ENCODE assay signal across 11 mouse cellular contexts in genomic region chr12:82664598-82664997, GRCm38 (mm10).
DNase-seq lines count a peak whose midpoint lies in the region; ATAC-seq and TF ChIP-seq lines count a peak whose summit lies in the region.
"Had no signal": no experiment of that assay in that cellular context is flagged by ENCODE, and none has a peak within 500 bp of the region (broad histone marks: within the 10 kb centered on the region; RNA-seq: fewer than 3 reads in every experiment).

No protein-coding gene starts in this region.

- 18% methylated on average over 7 of the region's 7 CpGs for WGBS in lung, embryonic 15.5 days
- 53% methylated on average over 7 of the region's 7 CpGs for WGBS in intestine, embryonic 16.5 days

- peak; percentile 85; the same call in 1 of the 2 replicates for ATAC-seq in lung, embryonic 15.5 days (ENCODE audit: borderline replicate concordance, extremely low read depth, low FRiP score, low TSS enrichment)
- ATAC-seq in intestine, embryonic 16.5 days, result no peak
- ATAC-seq: liver, postnatal 0 days had no signal

- H3K9me3 ChIP-seq in lung, embryonic 15.5 days, result no peaks in the 10 kb centered on the region
- no peaks in the 10 kb centered on the region for H3K9me3 ChIP-seq in intestine, embryonic 16.5 days (ENCODE audit: control insufficient read depth, low read length)
- H3K9me3 ChIP-seq: G1E had no signal

- H3K4me2 ChIP-seq in lung, embryonic 15.5 days, result peak overlapping the region; percentile 14; the same call in 1 of the 2 replicates
- H3K4me2 ChIP-seq in intestine, embryonic 16.5 days (ENCODE audit: low read depth, low read length), result no peak overlapping the region

- no peak for DNase-seq in lung, postnatal 36 days
- peak; percentile 26 for DNase-seq in heart, adult 8-10 months (ENCODE audit: low spot score)
- DNase-seq in right cerebral cortex, postnatal 4 days, result peak; percentile 59
- no peak for DNase-seq in embryo, embryonic 10.5 days (ENCODE audit: low spot score)
- DNase-seq in spleen, adult 18-20 months, result no peak
- no peak for DNase-seq in gastrocnemius, adult 2 months
- DNase-seq: liver, postnatal 0 days had no signal

- H3K9ac ChIP-seq in lung, embryonic 15.5 days, result no peak overlapping the region
- no peak overlapping the region for H3K9ac ChIP-seq in intestine, embryonic 16.5 days (ENCODE audit: low read depth, low read length)
- H3K9ac ChIP-seq: liver, postnatal 0 days had no signal

- TF ChIP-seq CTCF in gastrocnemius, adult 2 months (IDR thresholded peaks at IDR 0.05), result no peak

- H3K4me3 ChIP-seq in lung, embryonic 15.5 days, result no peak overlapping the region
- no peak overlapping the region for H3K4me3 ChIP-seq in intestine, embryonic 16.5 days (ENCODE audit: low read length)
- no peak overlapping the region for H3K4me3 ChIP-seq in gastrocnemius, adult 2 months
- H3K4me3 ChIP-seq: layer of hippocampus, adult 2 months had no signal

- no peaks in the 10 kb centered on the region for H3K36me3 ChIP-seq in lung, embryonic 15.5 days
- no peaks in the 10 kb centered on the region for H3K36me3 ChIP-seq in intestine, embryonic 16.5 days (ENCODE audit: control insufficient read depth, insufficient read depth, low read length)
- H3K36me3 ChIP-seq: G1E had no signal

- intact Hi-C loops in gastrocnemius, adult 2 months (cut with DNase I), result no loop called here

- peak overlapping the region; percentile 45; the same call in 1 of the 2 replicates for H3K27ac ChIP-seq in lung, embryonic 15.5 days
- 0 out of 2 replicates have a peak overlapping the region, but pooled peaks have one; percentile 10 for H3K27ac ChIP-seq in intestine, embryonic 16.5 days (ENCODE audit: low read length)
- no peak overlapping the region for H3K27ac ChIP-seq in gastrocnemius, adult 2 months
- H3K27ac ChIP-seq: layer of hippocampus, adult 2 months had no signal

- H3K4me1 ChIP-seq in lung, embryonic 15.5 days, result peaks cover 10% of the 10 kb centered on the region
- no peaks in the 10 kb centered on the region for H3K4me1 ChIP-seq in intestine, embryonic 16.5 days (ENCODE audit: control insufficient read depth, insufficient read depth, low read length)

- H3K27me3 ChIP-seq in lung, embryonic 15.5 days, result no peaks in the 10 kb centered on the region
- H3K27me3 ChIP-seq in intestine, embryonic 16.5 days (replicated peaks; ENCODE audit: control insufficient read depth, insufficient read depth, low read length), result no peaks in the 10 kb centered on the region

Comparison
In these comparisons a context has a peak if more than half of its experiments do, and no peak if none do; other contexts are left out.
1. DNase-seq: peak in heart, adult 8-10 months (single experiment) and right cerebral cortex, postnatal 4 days (single experiment); none in lung, postnatal 36 days (single experiment), embryo, embryonic 10.5 days (single experiment), spleen, adult 18-20 months (0 of 2) and gastrocnemius, adult 2 months (single experiment).